15 mouse cellular contexts compared by ENCODE assay signal in the genomic region with DNA sequence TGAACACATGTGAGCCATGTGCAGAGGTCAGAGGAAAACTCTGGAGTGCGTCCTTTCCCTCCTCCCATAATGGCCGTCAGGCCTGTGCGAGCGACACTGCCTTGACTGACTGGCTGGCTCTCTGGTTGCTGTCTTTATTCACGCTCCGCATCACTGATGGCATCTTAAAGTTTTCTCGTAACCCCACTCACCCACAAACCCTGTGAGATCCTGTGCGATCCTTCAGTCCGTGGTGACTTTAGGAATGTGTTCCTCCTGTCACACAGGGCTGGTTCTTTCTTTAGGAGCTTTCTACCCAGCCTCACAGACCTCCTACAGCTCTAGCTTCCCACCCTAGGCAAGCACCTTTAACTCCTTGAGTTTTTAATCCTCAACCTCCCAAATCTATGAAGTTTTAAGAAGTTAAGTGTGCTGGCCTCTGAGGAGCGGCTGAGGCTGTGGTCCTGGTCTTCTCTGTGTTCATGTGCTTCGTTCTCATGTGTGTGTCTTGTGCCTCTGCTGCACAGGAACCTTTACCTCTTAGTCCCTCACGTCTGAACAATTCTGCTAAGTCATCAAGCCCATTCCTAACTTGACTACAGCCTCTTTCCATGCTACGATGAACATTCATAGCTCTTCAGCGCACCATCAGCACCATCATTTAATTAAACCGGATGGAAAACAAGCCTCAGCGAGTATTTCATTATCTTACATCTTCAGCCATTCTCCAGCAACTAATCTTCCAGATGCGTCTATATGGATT.
"Had no signal": no experiment of that assay in that cellular context is flagged by ENCODE, and none has a peak within 500 bp of the region (broad histone marks: within the 10 kb centered on the region; RNA-seq: fewer than 3 reads in every experiment).

No protein-coding gene starts in this region.

- ATAC-seq: midbrain, embryonic 13.5 days; midbrain, embryonic 15.5 days had no signal

- H3K27ac ChIP-seq: macrophage; midbrain, embryonic 13.5 days; midbrain, embryonic 15.5 days; neural tube, embryonic 12.5 days; stomach, embryonic 15.5 days; stomach, postnatal 0 days had no signal

- H3K9me3 ChIP-seq: megakaryocyte, embryonic 14.5 days; midbrain, embryonic 13.5 days; midbrain, embryonic 15.5 days; neural tube, embryonic 12.5 days; stomach, embryonic 15.5 days had no signal

- H3K4me1 ChIP-seq: megakaryocyte, embryonic 14.5 days; midbrain, embryonic 13.5 days; midbrain, embryonic 15.5 days; neural tube, embryonic 12.5 days; stomach, embryonic 15.5 days had no signal

- H3K4me3 ChIP-seq: megakaryocyte, embryonic 14.5 days; midbrain, embryonic 13.5 days; midbrain, embryonic 15.5 days; neural tube, embryonic 12.5 days; stomach, embryonic 15.5 days had no signal

- H3K9ac ChIP-seq: lung, embryonic 14.5 days; midbrain, embryonic 13.5 days; midbrain, embryonic 15.5 days; neural tube, embryonic 12.5 days; stomach, embryonic 15.5 days had no signal

- H3K27me3 ChIP-seq: megakaryocyte, embryonic 14.5 days; midbrain, embryonic 13.5 days; midbrain, embryonic 15.5 days; neural tube, embryonic 12.5 days; stomach, embryonic 15.5 days had no signal

- H3K4me2 ChIP-seq: lung, embryonic 14.5 days; midbrain, embryonic 13.5 days; midbrain, embryonic 15.5 days; neural tube, embryonic 12.5 days; stomach, embryonic 15.5 days had no signal

- DNase-seq: lung, adult 18-20 months; lung, embryonic 14.5 days; lung, postnatal 14 days; lung, postnatal 36 days; right cerebral cortex, postnatal 14 days; thymus, adult 2 months; thymus, postnatal 25 days; thymus, postnatal 4 days had no signal
